Mouse (Mus musculus) left cerebral cortex, postnatal 25 days (tissue): Measurements from ENCODE around the gene Tescl. TPM values are rescaled to one million over a fixed set of nuclear protein-coding genes. Genes with fewer than 3 reads are reported as not detected.
A peak's percentile ranks its signal among the peaks of the same experiment; 100 is the strongest.

Experiments used
- DNase-seq, 2 experiments: peaks; one replicate each; pipeline ENCODE4 v3.0.0; 2022; ENCODE audit warnings: low spot score in 2 of 2, mixed read lengths in 1 of 2
- intact Hi-C: fragments of 180-260 bp; cut with DNase I; formaldehyde crosslinking; loops from one replicate; pipeline ENCODE4 v1.15.1; 2025
- total RNA-seq, 2 experiments: library from RNA; stranded (reverse); gene quantifications; 2 replicates each; pipeline ENCODE4 v1.2.3; 2021

Gene Tescl
- total RNA-seq, 2 experiments from 2014 or later = not detected

- intact Hi-C loops = loop anchor here (1.0 kb wide), 1 partner anchor 204 kb away; the partner anchor contains the start of gene Zfp112
- DNase-seq = peak; percentile 98 to 99
Observed at GRCm38 (mm10) chr7:24316567-24317092, 17.1 kb downstream of the Tescl start, which contains the start of gene Zfp94. TSS of gene Zfp94 (minus strand) at chr7:24316666.

DNA sequence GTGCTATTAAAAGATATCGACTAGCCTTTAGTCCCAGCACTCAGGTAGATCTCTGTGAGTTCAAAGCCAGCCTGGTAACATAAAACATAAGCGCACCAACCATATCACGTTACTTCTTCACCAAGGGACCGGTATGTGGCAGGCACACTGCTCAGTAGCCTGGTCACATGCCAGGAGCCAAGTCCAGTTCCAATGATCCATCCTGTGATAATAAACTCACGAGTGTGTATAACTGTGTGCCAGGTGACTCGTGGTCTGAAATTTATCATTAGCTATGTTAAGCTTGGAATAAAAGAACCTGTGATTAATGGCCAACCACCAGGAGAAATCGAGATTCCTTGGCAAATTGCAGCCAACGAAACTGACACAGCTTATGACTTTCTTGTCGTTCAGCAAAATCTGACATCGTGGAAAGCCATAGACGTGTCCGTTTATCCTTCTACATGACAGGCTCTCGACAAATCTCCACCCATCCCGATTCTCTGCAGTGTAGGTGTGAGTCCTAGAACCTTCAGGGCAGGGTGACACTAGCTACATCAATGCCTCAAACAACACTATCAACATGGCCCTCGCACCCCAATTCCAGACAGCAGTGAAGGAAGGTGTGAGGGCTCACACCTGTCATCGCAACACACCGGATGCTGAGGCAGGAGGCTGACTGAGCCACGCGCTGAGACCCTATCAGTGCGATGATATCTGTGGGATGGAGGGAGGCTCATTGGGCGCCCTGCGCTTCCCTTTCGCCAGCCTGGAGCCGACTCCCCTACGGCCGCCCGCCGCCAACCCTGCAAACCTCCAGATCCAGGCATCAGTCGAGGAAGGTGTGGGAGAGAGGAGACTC lies 17.8 kb downstream of the Tescl start:
- DNase-seq = peak in 1 of 2 experiments; percentile 33
- intact Hi-C loops = loop anchor here (1.0 kb wide), 1 partner anchor 204 kb away; the partner anchor contains the start of gene Zfp112

DNA sequence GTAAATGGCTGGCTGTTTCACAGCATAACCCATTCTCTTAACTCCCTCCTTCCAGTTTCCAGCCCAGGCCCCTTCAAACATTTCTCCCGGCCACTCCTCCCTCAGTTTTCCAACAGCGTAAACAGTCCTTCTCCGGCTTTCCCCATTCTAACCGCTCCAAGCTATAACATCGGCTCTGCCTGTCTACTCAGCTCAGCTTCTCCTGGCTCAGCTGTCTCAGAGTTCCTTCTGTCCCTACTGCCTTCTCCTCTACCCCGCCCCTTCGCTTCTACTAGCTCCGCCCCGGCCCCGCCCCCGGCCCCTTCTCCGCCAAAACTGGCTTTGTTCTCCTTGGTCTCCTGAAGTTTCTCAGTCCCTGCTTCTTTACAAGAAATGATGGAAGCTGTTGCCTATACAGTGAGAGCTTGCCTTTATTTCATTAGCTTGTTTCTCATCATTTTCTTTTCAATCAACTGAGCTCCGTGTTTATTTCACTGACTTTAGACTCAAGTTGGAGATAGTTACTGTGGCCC lies 32.9 kb downstream of the Tescl start, which contains the start of gene Zfp61:
Gene Zfp61 (minus strand): TSS at position 462 of the 512 bp plus-strand sequence.
- intact Hi-C loops = no loop called here
- DNase-seq = peak in 1 of 2 experiments; percentile 25

DNA sequence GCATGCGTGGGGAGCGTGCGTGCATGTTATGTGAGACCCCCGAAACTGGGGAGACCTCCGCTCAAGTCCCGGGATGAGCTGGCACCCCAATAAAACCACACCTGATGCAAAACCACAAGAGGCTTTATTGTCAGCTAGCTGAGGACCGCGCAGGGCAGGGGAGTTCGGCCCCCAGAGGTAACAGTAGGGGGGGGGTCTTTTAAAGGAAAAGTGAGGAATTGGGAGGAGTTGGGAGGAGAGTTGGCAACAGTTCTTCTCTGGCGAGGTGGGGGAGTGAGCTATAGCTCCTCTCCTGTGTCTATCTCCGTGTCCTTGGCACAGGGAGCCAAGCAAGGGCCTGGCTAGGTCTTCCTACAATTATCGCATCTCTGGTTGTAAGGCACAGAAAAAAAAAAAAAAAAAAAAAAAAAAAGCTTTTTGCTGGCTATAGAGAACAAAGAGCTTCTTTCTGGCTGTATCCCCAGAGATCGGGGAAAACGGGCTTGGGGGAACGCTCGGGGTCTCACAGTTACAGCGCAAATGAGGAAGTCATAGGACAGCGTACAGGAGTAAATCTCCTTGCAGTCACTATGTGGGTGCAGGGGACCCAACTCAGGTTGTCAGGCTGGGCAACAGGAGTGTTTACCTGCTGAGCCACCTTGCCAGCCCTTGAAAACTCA lies 33.8 kb downstream of the Tescl start:
- DNase-seq = peak in 1 of 2 experiments; percentile 20
- intact Hi-C loops = no loop called here

GRCm38 (mm10) chr7:24298973-24299708 lies 34.6 kb downstream of the Tescl start:
- intact Hi-C loops = no loop called here
- peak; percentile 88 to 97 for DNase-seq

- intact Hi-C loops = no loop called here
- no peak for DNase-seq
Observed at GRCm38 (mm10) chr7:24298635-24298972, 35.1 kb downstream of the Tescl start.

DNA sequence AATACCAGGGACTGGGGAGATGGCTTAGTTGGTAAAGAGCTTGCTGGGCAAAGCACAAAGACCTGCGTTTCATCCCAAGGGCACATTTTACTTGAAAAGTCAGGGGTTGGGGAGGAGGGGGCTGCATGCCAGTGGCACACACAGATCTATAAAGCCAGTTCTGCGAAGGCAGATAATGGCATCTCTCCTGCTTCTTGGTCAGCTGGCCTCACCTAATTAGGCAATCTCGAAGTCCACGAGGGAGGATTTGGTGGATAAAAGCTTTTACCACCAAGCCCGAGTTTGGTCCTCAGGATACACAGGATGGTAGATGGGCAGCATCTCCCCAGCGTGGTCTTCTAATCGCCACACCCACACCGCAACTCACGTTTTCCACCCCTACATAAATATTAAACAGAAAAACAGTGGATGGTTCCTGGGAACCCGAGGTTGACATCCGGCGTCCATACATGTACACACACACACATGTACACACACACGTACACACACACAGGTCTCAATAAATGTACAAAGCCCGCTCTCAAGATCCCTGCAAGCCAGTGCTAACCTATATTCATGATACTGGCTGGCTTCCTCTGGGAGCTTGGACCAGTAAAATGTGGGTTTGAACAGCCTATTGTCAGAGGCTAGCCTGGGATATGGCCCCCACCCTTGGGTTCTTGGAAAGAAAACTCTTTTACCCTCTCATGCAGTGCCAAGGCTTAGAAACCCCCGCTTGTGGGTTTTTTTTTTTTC lies 36.2 kb downstream of the Tescl start:
- intact Hi-C loops = no loop called here
- DNase-seq = no peak

- intact Hi-C loops = no loop called here
- DNase-seq = no peak
Observed at GRCm38 (mm10) chr7:24296386-24296785, 37.4 kb downstream of the Tescl start.

- intact Hi-C loops = no loop called here
- no peak for DNase-seq
Observed at GRCm38 (mm10) chr7:24295376-24295775, 38.4 kb downstream of the Tescl start.

GRCm38 (mm10) chr7:24294763-24295162 lies 39.0 kb downstream of the Tescl start:
- intact Hi-C loops = no loop called here
- no peak for DNase-seq

GRCm38 (mm10) chr7:24293061-24293851 lies 40.5 kb downstream of the Tescl start:
- no peak for DNase-seq
- intact Hi-C loops = no loop called here

- intact Hi-C loops = no loop called here
- no peak for DNase-seq
Observed at GRCm38 (mm10) chr7:24291387-24292090, 42.2 kb downstream of the Tescl start.

DNA sequence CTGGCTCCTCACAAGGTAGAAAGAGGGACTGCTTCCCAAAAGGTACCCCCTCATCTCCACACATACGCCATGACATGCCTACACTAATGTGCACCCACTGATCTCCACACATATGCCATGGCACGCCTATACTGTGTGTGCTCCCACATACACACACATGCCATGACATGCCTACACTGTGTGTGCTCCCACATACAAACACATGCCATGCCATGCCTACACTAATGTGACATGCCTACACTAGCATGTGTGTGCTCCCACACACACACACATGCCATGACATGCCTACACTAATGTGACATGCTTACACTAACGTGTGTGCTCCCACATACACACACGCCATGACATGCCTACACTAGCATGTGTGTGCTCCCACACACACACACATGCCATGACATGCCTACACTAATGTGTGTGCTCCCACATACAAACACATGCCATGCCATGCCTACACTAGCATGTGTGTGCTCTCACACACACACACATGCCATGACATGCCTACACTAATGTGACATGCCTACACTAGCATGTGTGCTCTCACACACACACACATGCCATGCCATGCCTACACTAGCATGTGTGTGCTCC lies 43.5 kb downstream of the Tescl start:
- DNase-seq = no peak

GRCm38 (mm10) chr7:24288512-24288911 lies 45.2 kb downstream of the Tescl start:
- peak in 1 of 2 experiments; percentile 63 for DNase-seq
- intact Hi-C loops = loop anchor here (5.0 kb wide), 1 partner anchor 321 kb away; no protein-coding TSS in a partner anchor

More for the DNA sequence above, 43.5 kb downstream of the Tescl start:
- intact Hi-C loops = no loop called here

- DNase-seq = no peak
- intact Hi-C loops = loop anchor here (5.0 kb wide), 1 partner anchor 320 kb away; no protein-coding TSS in a partner anchor
Observed at GRCm38 (mm10) chr7:24287670-24288069, 46.1 kb downstream of the Tescl start.

DNA sequence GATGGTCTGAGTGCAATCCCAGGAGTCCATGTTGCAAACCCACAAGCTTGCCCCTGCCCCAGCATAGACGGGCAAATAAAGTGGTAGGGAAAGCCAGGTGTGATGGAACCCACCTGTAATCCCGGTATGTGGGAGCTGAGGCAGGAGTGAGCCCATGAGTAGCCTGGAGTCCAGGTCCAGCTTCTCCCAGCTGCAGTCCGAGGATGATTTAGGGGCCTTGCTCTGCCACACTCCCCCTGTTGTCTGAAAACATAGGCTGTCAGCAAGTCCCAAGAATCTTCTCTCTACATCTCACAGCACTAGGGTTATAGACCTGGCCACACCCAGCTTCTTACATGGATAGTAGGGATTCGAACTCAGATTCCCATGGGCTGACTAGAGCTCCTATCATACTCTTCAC lies 46.8 kb downstream of the Tescl start:
- intact Hi-C loops = loop anchor here (5.0 kb wide), 1 partner anchor 320 kb away; no protein-coding TSS in a partner anchor
- no peak for DNase-seq

GRCm38 (mm10) chr7:24286090-24286489 lies 47.6 kb downstream of the Tescl start:
- no peak for DNase-seq
- intact Hi-C loops = loop anchor here (5.0 kb wide), 1 partner anchor 319 kb away; no protein-coding TSS in a partner anchor
